Mouse (Mus musculus) layer of hippocampus, adult 11-12 months (tissue): Measurements from ENCODE around the gene Chrna9.

ENCODE experiments used
- DNase-seq: peaks from one replicate; pipeline ENCODE4 v3.0.0; 2022; ENCODE audit warnings: low spot score

Gene Chrna9

GRCm38 (mm10) chr5:66008245-66008967, 73.7 kb downstream of the Chrna9 start:
- no peak for DNase-seq

DNA sequence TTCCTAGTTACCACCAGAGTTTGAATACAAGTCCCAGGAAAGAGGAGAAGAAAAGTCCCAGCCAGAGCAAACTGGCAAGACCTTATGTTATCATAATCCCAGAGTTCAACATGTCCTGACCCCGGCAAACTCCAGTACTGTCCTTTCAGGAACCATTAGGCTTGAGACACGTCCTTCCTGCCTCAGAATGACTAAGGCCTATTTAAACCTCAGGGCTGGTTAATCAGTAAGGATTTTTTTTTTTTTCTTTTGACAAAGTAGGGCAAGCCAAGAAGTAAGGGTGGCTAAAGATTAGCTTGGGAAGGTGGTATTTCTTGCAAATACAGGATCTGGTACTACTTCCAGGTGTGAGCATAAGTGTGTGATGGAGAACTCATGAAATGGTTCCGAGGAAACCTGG, 79.3 kb downstream of the Chrna9 start:
- no peak for DNase-seq

- DNase-seq = no peak
Measured at GRCm38 (mm10) chr5:66014437-66014836, 79.7 kb downstream of the Chrna9 start.

GRCm38 (mm10) chr5:66015449-66015961, 80.8 kb downstream of the Chrna9 start:
- DNase-seq = no peak

DNA sequence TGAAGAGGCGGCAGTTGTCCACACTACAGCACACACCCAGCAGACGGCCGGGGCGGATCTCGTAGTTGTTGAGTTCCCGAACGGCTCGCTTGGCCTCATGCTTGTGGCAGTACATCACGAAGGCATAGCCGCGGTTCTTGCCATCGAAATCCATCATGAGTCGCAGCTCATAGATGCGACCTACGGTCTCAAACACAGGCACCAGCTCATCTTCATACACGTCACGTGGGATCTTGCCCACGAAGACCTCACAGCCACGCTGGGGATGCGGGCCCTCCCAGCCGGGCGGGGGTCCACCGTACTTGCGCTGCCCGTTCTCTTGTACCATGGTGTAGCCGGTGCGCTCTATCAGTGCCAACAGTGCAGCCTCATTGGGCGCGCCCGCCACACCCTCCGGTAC, 92.1 kb downstream of the Chrna9 start:
- DNase-seq = no peak
